Mouse (Mus musculus) lung, embryonic 14.5 days (tissue): ENCODE results near the gene Pid1. TPM values are rescaled to one million over a fixed set of nuclear protein-coding genes. Genes with fewer than 3 reads are reported as not detected.

ENCODE experiments used
- ATAC-seq: fragments of 200-750 bp; cut with Nextera tagmentation; 2 replicates; pipeline ENCODE4 v1.8.0; 2017; ENCODE audit warnings: mild to moderate bottlenecking, moderate TSS enrichment, moderate library complexity; ENCODE audit not compliant: insufficient read depth
- DNase-seq: peaks from one replicate; pipeline ENCODE4 v3.0.0-alpha.2; 2015
- H3K27ac ChIP-seq: fragments of 300-500 bp; sonication (generic); 2 replicates; pipeline ENCODE4 v1.5.1; 2014; ENCODE audit warnings: low read depth, mild to moderate bottlenecking, moderate library complexity
- H3K27me3 ChIP-seq: fragments of 300-500 bp; sonication (generic); 2 replicates; pipeline ENCODE4 v1.6.1; 2014; ENCODE audit warnings: low read length, control low read depth; ENCODE audit not compliant: insufficient read depth
- H3K36me3 ChIP-seq: fragments of 300-500 bp; sonication (generic); 2 replicates; pipeline ENCODE4 v1.6.1; 2014; ENCODE audit warnings: control low read depth; ENCODE audit not compliant: insufficient read depth
- H3K4me1 ChIP-seq: fragments of 300-500 bp; sonication (generic); 2 replicates; pipeline ENCODE4 v1.6.1; 2014; ENCODE audit warnings: antibody characterized with exemption, control low read depth; ENCODE audit not compliant: insufficient read depth
- H3K4me2 ChIP-seq: fragments of 300-500 bp; sonication (generic); 2 replicates; pipeline ENCODE4 v1.6.1; 2014; ENCODE audit warnings: mild to moderate bottlenecking
- H3K4me3 ChIP-seq: fragments of 300-500 bp; sonication (generic); 2 replicates; pipeline ENCODE4 v1.5.1; 2014; ENCODE audit warnings: low read depth, low read length
- H3K9ac ChIP-seq: fragments of 300-500 bp; sonication (generic); 2 replicates; pipeline ENCODE4 v1.6.1; 2014
- H3K9me3 ChIP-seq: fragments of 300-500 bp; sonication (generic); 2 replicates; pipeline ENCODE4 v1.6.1; 2016; ENCODE audit warnings: low read depth, low read length, control low read depth
- CTCF ChIP-seq: IDR thresholded peaks from 2 replicates; pipeline ENCODE4 v1.5.1; 2016; ENCODE audit warnings: antibody characterized with exemption, low read depth
- whole genome bisulfite sequencing: fragments of 180-500 bp; shearing (Covaris S2); extraction: QIAGEN DNeasy Blood & Tissue Kit; methylation state at CpG from one replicate; pipeline ENCODE4 v1.1.7; 2014; 5-methylcytosine and 5-hydroxymethylcytosine counted together
- polyA plus RNA-seq: library from polyadenylated mRNA; unstranded; fragments of >200 nt; fragmentation: Nextera tagmentation; extraction: Ambion mirVana; gene quantifications from 2 replicates; pipeline ENCODE4 v1.2.1, GENCODE M21; 2014

Pid1 gene
- 4.9 and 6.8 TPM in 2 replicates for polyA plus RNA-seq

DNA sequence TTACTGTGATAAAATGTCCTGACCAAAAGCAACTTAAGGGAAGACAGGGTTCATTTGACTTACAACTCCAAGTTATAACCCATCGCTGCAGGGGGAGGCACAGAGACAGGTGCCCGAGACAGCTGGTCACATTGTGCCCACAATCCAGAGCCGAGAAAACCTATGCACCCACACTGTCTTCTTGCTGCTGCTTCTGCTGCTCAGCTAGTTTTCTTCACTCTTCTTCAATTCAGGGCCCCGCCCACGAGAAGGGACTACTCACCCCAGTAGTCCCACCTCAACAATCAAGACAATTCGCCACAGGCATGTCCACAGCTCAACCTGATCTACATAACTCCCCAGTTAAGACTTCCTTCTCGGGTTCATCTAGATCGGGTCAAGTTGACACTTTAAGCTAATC is at the start of gene Pid1:
TSS of gene Pid1 (minus strand) at position 214 of the 400 bp plus-strand sequence.
- H3K27ac ChIP-seq = no peak within 1 kb of the TSS

DNA sequence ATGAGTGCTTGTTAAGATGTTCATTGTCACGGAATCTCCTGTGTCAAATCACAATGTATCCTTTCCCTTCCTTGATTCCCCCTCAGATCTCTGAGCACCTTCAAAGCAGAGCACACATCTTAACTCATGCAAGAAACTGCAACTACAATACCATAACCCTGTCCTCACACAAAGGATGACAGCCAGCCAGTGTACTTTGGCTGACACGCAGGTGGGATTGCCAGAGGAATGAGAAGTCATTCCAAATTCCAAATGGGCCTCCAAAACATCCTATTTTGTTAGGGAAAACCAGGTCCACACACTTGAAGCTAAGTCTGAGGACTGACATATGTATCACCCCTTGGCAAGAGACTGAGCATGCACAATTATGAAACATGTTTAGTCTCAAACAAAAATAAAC is 45.5 kb upstream of the Pid1 start:
- Histone ChIP-seq H3K4me1 (peaks cover 6% of the 10 kb centered on the region), H3K27ac (no peak overlapping the region), H3K4me2 (no peak overlapping the region), H3K9me3 (no peaks in the 10 kb centered on the region), H3K9ac (no peak overlapping the region), H3K36me3 (no peaks in the 10 kb centered on the region), H3K27me3 (no peaks in the 10 kb centered on the region; the same call in 1 of the 2 replicates), H3K4me3 (no peak overlapping the region)
- no peak for TF ChIP-seq CTCF
- DNase-seq (no peak), ATAC-seq (no peak)
- WGBS = 80% methylated on average over 2 of the region's 2 CpGs

More for the DNA sequence above, at the start of gene Pid1:
- no peak for TF ChIP-seq CTCF
- WGBS = 82% methylated on average over 8 of the region's 8 CpGs
- no peak within 1 kb of the TSS for H3K4me3 ChIP-seq
- H3K4me2 ChIP-seq = no peak within 1 kb of the TSS
- H3K27me3 ChIP-seq = no peaks in the 10 kb centered on the region
- no peak within 1 kb of the TSS for H3K9ac ChIP-seq
- DNase-seq = no peak
- H3K4me1 ChIP-seq = no peaks in the 10 kb centered on the region
- no peaks in the 10 kb centered on the region for H3K9me3 ChIP-seq
- ATAC-seq = no peak
- no peaks in the 10 kb centered on the region for H3K36me3 ChIP-seq

DNA sequence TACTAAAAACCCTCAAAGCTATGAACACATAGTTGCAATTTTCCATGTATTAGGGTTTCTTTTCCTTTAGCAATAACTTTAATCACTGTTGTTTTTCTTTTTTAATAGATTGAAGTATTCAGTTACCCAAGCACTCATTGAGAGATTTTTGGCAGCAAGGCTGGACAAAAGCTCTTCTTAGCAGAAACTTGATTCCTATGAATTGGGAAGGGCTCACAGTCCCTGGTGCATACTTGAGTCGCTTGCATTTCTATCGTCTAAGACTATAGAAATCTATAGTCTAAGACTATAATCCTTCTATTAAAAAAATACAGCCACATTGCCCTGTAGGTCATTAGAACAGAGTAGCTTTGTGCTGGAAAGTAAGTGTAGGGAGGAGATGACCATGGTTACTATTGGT is 44.9 kb upstream of the Pid1 start:
- Histone ChIP-seq H3K4me3 (no peak overlapping the region), H3K27ac (no peak overlapping the region), H3K4me2 (no peak overlapping the region), H3K36me3 (no peaks in the 10 kb centered on the region), H3K9me3 (no peaks in the 10 kb centered on the region), H3K4me1 (peaks cover 7% of the 10 kb centered on the region), H3K9ac (no peak overlapping the region), H3K27me3 (no peaks in the 10 kb centered on the region; the same call in 1 of the 2 replicates)
- 60% methylated on average over 2 of the region's 2 CpGs for WGBS
- DNase-seq = no peak
- no peak for TF ChIP-seq CTCF
- no peak for ATAC-seq

DNA sequence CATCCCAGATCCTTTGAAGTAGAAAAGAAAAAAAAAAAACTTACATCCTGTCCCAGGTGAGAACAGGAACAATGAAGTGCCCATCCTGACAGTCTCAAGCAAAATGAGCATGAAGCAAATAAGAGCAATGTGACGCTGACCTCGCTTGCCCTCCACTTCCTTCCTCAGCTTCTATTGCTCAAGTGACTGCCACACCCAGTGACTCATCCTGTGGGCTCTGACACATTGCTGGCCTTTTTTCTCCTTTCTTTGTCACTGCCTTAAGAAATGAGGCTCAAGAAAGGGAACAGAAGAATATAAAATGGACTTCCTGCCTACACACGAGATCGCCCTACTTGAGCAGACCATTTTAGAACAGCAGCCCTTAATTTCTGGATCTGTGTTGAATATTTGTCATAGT is 42.9 kb upstream of the Pid1 start:
- H3K27me3 ChIP-seq = no peaks in the 10 kb centered on the region; the same call in 1 of the 2 replicates
- no peak overlapping the region for H3K4me2 ChIP-seq
- 55% methylated on average over 4 of the region's 4 CpGs for WGBS
- H3K9ac ChIP-seq = no peak overlapping the region
- peaks cover 12% of the 10 kb centered on the region for H3K4me1 ChIP-seq
- no peak overlapping the region for H3K27ac ChIP-seq
- TF ChIP-seq CTCF = no peak
- no peaks in the 10 kb centered on the region for H3K9me3 ChIP-seq
- H3K36me3 ChIP-seq = no peaks in the 10 kb centered on the region
- DNase-seq (no peak), ATAC-seq (no peak)
- no peak overlapping the region for H3K4me3 ChIP-seq

DNA sequence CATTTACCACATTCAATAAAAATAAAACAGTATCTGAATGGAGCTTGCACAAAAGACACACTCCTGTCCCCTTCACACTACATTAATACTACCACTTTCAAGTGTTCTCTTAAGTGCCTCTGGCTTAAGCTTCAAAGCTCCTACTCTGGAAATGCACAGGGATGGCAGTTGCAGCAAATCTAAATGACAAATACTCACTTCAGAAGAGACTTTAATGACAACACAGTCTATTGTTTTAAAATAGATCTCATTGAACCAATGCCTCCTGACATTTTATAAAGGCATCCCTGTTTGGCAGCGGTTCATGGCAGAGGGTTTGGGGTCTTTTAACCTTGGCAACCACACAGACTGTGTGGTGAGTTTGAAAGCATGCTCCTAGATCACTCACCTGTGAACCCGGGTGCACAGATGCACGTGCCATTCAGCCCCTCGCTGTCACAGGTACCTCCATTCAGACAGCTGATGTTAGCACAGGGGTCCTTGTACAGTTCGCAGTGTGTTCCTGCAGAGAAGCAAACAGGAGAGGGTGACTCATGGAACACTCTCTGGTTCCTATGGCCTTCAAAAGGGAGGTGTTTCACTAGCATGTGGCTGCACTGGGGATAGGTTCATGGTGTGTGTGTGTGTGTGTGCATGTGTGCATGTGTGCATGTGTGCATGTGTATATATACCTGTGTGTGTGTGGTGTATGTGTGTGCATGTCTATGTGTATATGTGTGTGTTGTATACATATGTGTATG is 41.7 kb upstream of the Pid1 start:
- H3K4me3 ChIP-seq = no peak overlapping the region
- 70% methylated on average over 5 of the region's 5 CpGs for WGBS
- no peaks in the 10 kb centered on the region; the same call in 1 of the 2 replicates for H3K27me3 ChIP-seq
- H3K27ac ChIP-seq = no peak overlapping the region
- no peaks in the 10 kb centered on the region for H3K36me3 ChIP-seq
- ATAC-seq = no peak
- H3K4me1 ChIP-seq = peaks cover 12% of the 10 kb centered on the region
- TF ChIP-seq CTCF = no peak
- H3K9me3 ChIP-seq = no peaks in the 10 kb centered on the region
- no peak overlapping the region for H3K9ac ChIP-seq
- H3K4me2 ChIP-seq = no peak overlapping the region
- no peak for DNase-seq

DNA sequence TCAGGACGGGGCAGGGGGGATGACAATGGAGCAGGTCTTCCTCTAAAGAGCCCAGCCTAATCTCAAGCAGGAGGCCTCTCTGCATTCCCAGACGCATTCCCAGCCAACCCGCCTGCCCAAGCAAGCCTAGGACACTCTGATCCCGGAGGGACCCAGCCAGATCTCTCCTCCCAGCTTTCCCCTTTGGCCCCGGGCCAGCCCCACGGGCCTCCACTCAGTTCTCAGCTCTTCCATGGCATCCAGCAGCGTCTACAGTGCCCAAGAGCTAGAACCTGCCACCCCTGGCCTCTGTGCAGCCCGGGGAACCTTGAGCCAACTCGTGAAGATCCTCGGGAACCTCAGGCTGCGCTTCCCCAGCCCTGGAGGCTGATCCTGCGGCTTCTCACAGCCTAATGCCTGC is 40.9 kb upstream of the Pid1 start:
- Histone ChIP-seq H3K36me3 (no peaks in the 10 kb centered on the region), H3K27ac (no peak overlapping the region), H3K4me2 (no peak overlapping the region), H3K9me3 (no peaks in the 10 kb centered on the region), H3K27me3 (no peaks in the 10 kb centered on the region; the same call in 1 of the 2 replicates), H3K4me1 (peaks cover 12% of the 10 kb centered on the region), H3K4me3 (no peak overlapping the region), H3K9ac (no peak overlapping the region)
- 36% methylated on average over 12 of the region's 12 CpGs for WGBS
- DNase-seq (peak; percentile 48), ATAC-seq (peak; percentile 64; the same call in 1 of the 2 replicates)
- TF ChIP-seq CTCF = no peak

DNA sequence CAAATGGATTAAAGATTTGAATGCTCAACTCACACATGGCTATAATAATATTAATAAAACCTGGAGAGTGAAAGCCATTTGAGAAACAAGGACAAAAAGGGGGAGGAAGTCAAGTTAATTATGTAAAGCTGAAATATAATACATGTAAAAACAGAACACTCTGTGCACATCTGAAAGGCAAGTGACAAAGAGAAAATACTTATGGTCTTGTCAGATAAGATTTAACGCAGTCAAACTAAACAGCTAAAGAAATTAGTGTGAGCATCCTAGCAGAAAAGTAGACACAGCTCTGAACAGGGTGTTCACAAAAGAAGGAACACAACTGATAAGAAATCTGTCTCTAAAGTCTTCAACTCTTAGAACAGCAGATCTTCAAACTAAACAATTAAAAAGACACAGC is 38.2 kb upstream of the Pid1 start:
- DNase-seq = no peak
- TF ChIP-seq CTCF = no peak
- WGBS = 24% methylated on average over 1 of the region's 1 CpGs

More for the DNA sequence above, 38.2 kb upstream of the Pid1 start:
- H3K4me1 ChIP-seq = peaks cover 12% of the 10 kb centered on the region
- no peaks in the 10 kb centered on the region for H3K27me3 ChIP-seq
- no peak overlapping the region for H3K9ac ChIP-seq
- H3K4me2 ChIP-seq = no peak overlapping the region
- H3K9me3 ChIP-seq = no peaks in the 10 kb centered on the region
- no peak overlapping the region for H3K4me3 ChIP-seq
- peak overlapping the region; percentile 36; the same call in 1 of the 2 replicates for H3K27ac ChIP-seq
- ATAC-seq = no peak
- no peaks in the 10 kb centered on the region for H3K36me3 ChIP-seq
